Mouse (Mus musculus) heart, embryonic 12.5 days (tissue): ENCODE data around the gene Sppl2a. TPM values are rescaled to one million over a fixed set of nuclear protein-coding genes. Genes with fewer than 3 reads are reported as not detected.

ENCODE experiments used
- ATAC-seq: fragments of 200-750 bp; cut with Nextera tagmentation; 2 replicates; pipeline ENCODE4 v1.8.0; 2017; ENCODE audit warnings: moderate TSS enrichment, moderate library complexity; ENCODE audit not compliant: insufficient number of reproducible peaks, low FRiP score
- H3K27ac ChIP-seq: fragments of 300-500 bp; sonication (generic); 2 replicates; pipeline ENCODE4 v1.5.1; 2016; ENCODE audit warnings: mild to moderate bottlenecking, moderate library complexity; ENCODE audit not compliant: poor library complexity, severe bottlenecking
- H3K27me3 ChIP-seq: fragments of 300-500 bp; sonication (generic); replicated peaks from 2 replicates; pipeline ENCODE4 v1.6.1; 2016; ENCODE audit warnings: mild to moderate bottlenecking, moderate library complexity
- H3K36me3 ChIP-seq: fragments of 300-500 bp; sonication (generic); 2 replicates; pipeline ENCODE4 v1.6.1; 2016; ENCODE audit warnings: mild to moderate bottlenecking, moderate library complexity
- H3K4me1 ChIP-seq: fragments of 300-500 bp; sonication (generic); replicated peaks from 2 replicates; pipeline ENCODE4 v1.6.1; 2016; ENCODE audit warnings: mild to moderate bottlenecking
- H3K4me2 ChIP-seq: fragments of 300-500 bp; sonication (generic); 2 replicates; pipeline ENCODE4 v1.6.1; 2016; ENCODE audit warnings: mild to moderate bottlenecking, moderate library complexity
- H3K4me3 ChIP-seq: fragments of 300-500 bp; sonication (generic); 2 replicates; pipeline ENCODE4 v1.5.1; 2016; ENCODE audit warnings: mild to moderate bottlenecking
- H3K9ac ChIP-seq: fragments of 300-500 bp; sonication (generic); 2 replicates; pipeline ENCODE4 v1.6.1; 2016; ENCODE audit warnings: mild to moderate bottlenecking, moderate library complexity
- H3K9me3 ChIP-seq: fragments of 300-500 bp; sonication (generic); replicated peaks from 2 replicates; pipeline ENCODE4 v1.6.1; 2016; ENCODE audit warnings: mild to moderate bottlenecking, moderate library complexity
- WGBS: fragments of 180-500 bp; shearing (Covaris S2); methylation state at CpG from one replicate; pipeline ENCODE4 v1.1.7; 2016; 5-methylcytosine and 5-hydroxymethylcytosine counted together
- microRNA-seq: library from miRNA; unstranded; fragments of <30 nt; microRNA quantifications from one replicate; pipeline ENCODE4, GENCODE M21; 2017
- polyA plus RNA-seq: library from polyadenylated mRNA; unstranded; fragments of >200 nt; fragmentation: Nextera tagmentation; extraction: Ambion mirVana; gene quantifications from 2 replicates; pipeline ENCODE4 v1.2.1, GENCODE M21; 2016

The Sppl2a gene
- polyA plus RNA-seq, 1 experiment from 2014 or later: 33.5 TPM

DNA sequence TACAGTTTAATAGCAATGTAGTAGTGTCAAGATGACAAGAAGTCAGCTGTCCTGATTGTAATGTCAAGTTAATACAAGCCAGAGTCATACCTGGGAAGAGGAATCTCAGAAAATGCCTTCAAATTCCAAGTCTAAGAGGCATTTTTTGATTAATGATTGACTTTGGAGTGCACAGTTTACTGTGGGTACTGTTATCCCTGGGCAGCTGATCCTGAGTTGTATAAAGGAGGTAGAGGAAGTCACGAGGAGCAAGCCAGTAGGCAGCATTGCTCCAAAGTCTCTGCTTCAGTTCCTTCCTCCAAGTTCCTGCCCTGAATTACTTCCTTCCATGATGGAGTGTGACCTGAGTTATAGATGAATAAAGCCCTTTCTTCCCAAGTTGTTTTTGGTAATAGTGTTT lies 66.7 kb downstream of the Sppl2a start:
- Histone ChIP-seq H3K9me3 (no peaks in the 10 kb centered on the region), H3K9ac (no peak overlapping the region), H3K4me2 (no peak overlapping the region), H3K4me1 (peaks cover 25% of the 10 kb centered on the region), H3K36me3 (peaks cover 6% of the 10 kb centered on the region; the same call in 1 of the 2 replicates), H3K27me3 (no peaks in the 10 kb centered on the region), H3K27ac (no peak overlapping the region), H3K4me3 (no peak overlapping the region)
- WGBS: 82% methylated on average over 1 of the region's 1 CpGs
- no peak for ATAC-seq

DNA sequence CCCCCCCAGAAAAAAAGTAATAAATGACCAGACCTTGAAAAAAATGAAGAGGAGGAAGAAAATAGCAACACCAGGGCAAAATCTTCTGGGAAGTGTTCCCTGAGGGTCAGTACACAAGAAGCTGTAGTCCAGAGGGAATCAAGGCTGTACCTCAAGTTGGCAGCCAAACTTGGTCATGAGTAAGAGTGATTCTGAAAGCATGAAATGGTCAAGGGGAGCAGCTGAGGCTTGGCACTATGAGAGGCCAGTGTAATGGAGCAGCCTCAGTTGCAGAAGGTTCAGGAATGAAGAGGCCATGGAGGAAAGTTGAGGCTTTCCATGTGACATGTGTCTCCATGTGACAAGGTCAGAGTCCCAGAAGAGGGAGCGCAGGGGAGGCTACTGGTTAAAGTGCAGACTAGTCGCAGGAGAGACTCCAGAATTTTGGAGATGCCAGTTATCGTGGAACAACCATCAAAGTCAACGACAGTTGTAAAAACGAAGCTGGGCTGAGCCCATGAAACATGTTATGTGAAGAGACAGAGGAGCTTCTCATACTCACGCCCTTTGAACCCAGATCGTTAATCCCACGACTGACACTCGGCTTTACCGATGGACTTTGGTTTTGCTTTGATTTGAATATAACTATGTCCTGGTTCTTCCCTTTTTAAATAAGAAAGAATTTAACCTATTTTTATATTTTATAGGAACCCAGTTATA lies 67.4 kb downstream of the Sppl2a start:
- H3K4me1 ChIP-seq: peaks cover 25% of the 10 kb centered on the region
- no peak overlapping the region for H3K9ac ChIP-seq
- H3K4me2 ChIP-seq: no peak overlapping the region
- H3K4me3 ChIP-seq: no peak overlapping the region
- H3K36me3 ChIP-seq: peaks cover 6% of the 10 kb centered on the region; the same call in 1 of the 2 replicates
- 89% methylated on average over 10 of the region's 10 CpGs for WGBS
- H3K27ac ChIP-seq: no peak overlapping the region
- ATAC-seq: no peak
- H3K27me3 ChIP-seq: no peaks in the 10 kb centered on the region
- H3K9me3 ChIP-seq: no peaks in the 10 kb centered on the region

DNA sequence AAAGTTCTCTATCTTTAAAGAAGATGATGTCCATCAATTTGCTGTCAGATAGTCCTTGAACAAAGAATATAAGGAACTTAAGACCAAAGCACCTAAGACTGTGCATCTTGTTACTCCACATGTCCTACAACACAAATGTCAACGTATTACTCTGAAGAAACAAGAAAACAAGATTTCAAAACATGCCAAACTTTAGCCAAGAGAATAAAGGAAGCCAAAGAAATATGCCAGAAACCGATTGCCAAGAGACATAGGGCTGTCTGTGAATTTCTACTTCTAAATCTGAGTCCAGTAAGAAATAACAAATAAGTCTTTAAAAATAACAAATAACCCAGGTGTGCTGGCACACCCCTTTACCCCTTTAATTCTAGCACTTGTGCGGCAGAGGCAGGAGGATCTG lies 68.0 kb downstream of the Sppl2a start:
- H3K4me3 ChIP-seq: no peak overlapping the region
- H3K9ac ChIP-seq: no peak overlapping the region
- no peaks in the 10 kb centered on the region for H3K27me3 ChIP-seq
- ATAC-seq: no peak
- H3K27ac ChIP-seq: no peak overlapping the region
- H3K9me3 ChIP-seq: no peaks in the 10 kb centered on the region
- no peak overlapping the region for H3K4me2 ChIP-seq
- WGBS: 84% methylated on average over 3 of the region's 3 CpGs
- H3K4me1 ChIP-seq: peaks cover 23% of the 10 kb centered on the region
- H3K36me3 ChIP-seq: peaks cover 6% of the 10 kb centered on the region; the same call in 1 of the 2 replicates

- peaks cover 42% of the 10 kb centered on the region for H3K36me3 ChIP-seq
These were observed 88.3 kb downstream of the Sppl2a start for GRCm38 (mm10) chr2:126844751-126845150.

More at GRCm38 (mm10) chr2:126844751-126845150, 88.3 kb downstream of the Sppl2a start:
- no peak overlapping the region for H3K4me2 ChIP-seq
- no peaks in the 10 kb centered on the region for H3K4me1 ChIP-seq
- no peaks in the 10 kb centered on the region for H3K27me3 ChIP-seq
- no peak overlapping the region for H3K9ac ChIP-seq
- H3K9me3 ChIP-seq: no peaks in the 10 kb centered on the region
- no peak overlapping the region for H3K4me3 ChIP-seq
- ATAC-seq: no peak
- no peak overlapping the region for H3K27ac ChIP-seq
- 79% methylated on average over 4 of the region's 4 CpGs for WGBS

Small RNA genes within 50 kb of the gene (microRNA-seq; reads per million reads assigned to microRNA genes)
- gene Mir3473g: not detected

Other genes with a start within 250 kb of the Sppl2a start
- gene Usp8, start 225.9 kb downstream of the Sppl2a start, polyA plus RNA-seq: 37.5 and 39.1 TPM in 2 replicates
- 2.8 and 3.0 TPM in 2 replicates for gene Usp50, start 149.8 kb downstream of the Sppl2a start, polyA plus RNA-seq
- 46.7 and 50.4 TPM in 2 replicates for gene Trpm7, start 57.0 kb downstream of the Sppl2a start, polyA plus RNA-seq
- 11.9 and 12.3 TPM in 2 replicates for gene Ap4e1, start 75.5 kb upstream of the Sppl2a start, polyA plus RNA-seq
- gene Blvra, start 137.4 kb upstream of the Sppl2a start, polyA plus RNA-seq: 37.5 and 39.2 TPM in 2 replicates
- 62.9 and 67.1 TPM in 2 replicates for gene Ncaph, start 200.7 kb upstream of the Sppl2a start, polyA plus RNA-seq
- gene Itpripl1, start 210.2 kb upstream of the Sppl2a start, polyA plus RNA-seq: 11.1 and 12.5 TPM in 2 replicates